Mouse (Mus musculus): Measurements from ENCODE around the gene Chmp5. TPM values are rescaled to one million over a fixed set of nuclear protein-coding genes. Genes with fewer than 3 reads are reported as not detected.

Chmp5 gene
- polyA plus RNA-seq, 1 experiment from 2014 or later = 70.7 TPM

DNA sequence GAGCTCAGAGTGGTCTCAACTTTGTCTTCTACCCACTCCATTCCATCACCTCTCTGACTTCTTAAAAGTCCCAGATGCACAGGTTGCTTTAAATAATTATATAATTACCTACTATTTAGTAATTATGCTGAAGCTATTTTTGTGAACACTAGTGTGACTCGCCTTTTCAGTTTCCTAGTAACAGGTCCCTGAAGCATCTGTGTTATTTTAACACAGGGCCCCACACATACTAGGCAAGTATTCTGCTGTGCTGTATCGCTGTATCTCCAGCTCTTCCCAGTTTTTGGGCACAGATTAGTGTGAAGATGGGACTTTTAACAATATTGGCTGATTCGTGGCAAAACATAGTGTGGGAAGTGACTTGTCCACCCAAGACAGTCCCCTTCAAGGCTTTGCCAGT lies 15.3 kb downstream of the Chmp5 start:
- peaks cover 34% of the 10 kb centered on the region for H3K36me3 ChIP-seq (ENCODE audit: control insufficient read depth, insufficient read depth, low read length)
- no peak overlapping the region for H3K4me3 ChIP-seq (ENCODE audit: low read depth, low read length)
- WGBS = 88% methylated on average over 3 of the region's 3 CpGs
- no peak overlapping the region for H3K4me2 ChIP-seq
- H3K9me3 ChIP-seq (ENCODE audit: control insufficient read depth, low read length) = no peaks in the 10 kb centered on the region
- no peak for ATAC-seq (replicated peaks; ENCODE audit: low FRiP score)
- H3K9ac ChIP-seq (ENCODE audit: low read depth, low read length) = no peak overlapping the region
- no peak for DNase-seq (ENCODE audit: low spot score)
- H3K4me1 ChIP-seq (replicated peaks; ENCODE audit: control insufficient read depth, insufficient read depth, low read length) = no peaks in the 10 kb centered on the region
- no peaks in the 10 kb centered on the region for H3K27me3 ChIP-seq (replicated peaks; ENCODE audit: control insufficient read depth, insufficient read depth, low read length)
- H3K27ac ChIP-seq (ENCODE audit: low read depth, low read length) = no peak overlapping the region

DNA sequence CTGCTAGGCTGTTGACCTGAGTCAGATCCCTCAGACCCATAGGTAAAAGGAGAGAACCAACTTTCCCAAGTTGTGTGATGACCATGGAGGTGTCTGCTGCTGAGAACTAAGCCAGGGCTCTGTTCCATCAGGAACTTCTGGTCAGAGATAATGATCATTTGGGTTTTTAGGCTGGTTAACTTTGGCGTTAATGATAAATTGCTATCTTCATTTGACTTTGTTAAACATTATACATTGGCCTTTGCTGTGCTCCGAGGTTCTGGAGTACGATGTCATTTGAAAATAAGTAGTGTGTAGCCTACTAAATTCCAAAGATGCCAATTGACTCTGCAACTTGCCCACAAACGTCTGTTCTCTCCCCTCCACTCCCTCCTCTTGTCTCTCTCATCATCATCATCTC lies 21.0 kb downstream of the Chmp5 start:
- peak overlapping the region; percentile 98; the same call in 1 of the 2 replicates for H3K4me3 ChIP-seq (ENCODE audit: low read depth, low read length)
- ATAC-seq (replicated peaks; ENCODE audit: low FRiP score) (no peak), DNase-seq (ENCODE audit: low spot score) (no peak)
- H3K4me2 ChIP-seq = no peak overlapping the region
- peaks cover 21% of the 10 kb centered on the region for H3K4me1 ChIP-seq (replicated peaks; ENCODE audit: control insufficient read depth, insufficient read depth, low read length)
- H3K9me3 ChIP-seq (ENCODE audit: control insufficient read depth, low read length) = no peaks in the 10 kb centered on the region
- H3K27me3 ChIP-seq (replicated peaks; ENCODE audit: control insufficient read depth, insufficient read depth, low read length) = no peaks in the 10 kb centered on the region
- no peak overlapping the region for H3K27ac ChIP-seq (ENCODE audit: low read depth, low read length)
- H3K9ac ChIP-seq (ENCODE audit: low read depth, low read length) = no peak overlapping the region
- WGBS = 70% methylated on average over 4 of the region's 4 CpGs
- peaks cover 8% of the 10 kb centered on the region for H3K36me3 ChIP-seq (ENCODE audit: control insufficient read depth, insufficient read depth, low read length)

DNA sequence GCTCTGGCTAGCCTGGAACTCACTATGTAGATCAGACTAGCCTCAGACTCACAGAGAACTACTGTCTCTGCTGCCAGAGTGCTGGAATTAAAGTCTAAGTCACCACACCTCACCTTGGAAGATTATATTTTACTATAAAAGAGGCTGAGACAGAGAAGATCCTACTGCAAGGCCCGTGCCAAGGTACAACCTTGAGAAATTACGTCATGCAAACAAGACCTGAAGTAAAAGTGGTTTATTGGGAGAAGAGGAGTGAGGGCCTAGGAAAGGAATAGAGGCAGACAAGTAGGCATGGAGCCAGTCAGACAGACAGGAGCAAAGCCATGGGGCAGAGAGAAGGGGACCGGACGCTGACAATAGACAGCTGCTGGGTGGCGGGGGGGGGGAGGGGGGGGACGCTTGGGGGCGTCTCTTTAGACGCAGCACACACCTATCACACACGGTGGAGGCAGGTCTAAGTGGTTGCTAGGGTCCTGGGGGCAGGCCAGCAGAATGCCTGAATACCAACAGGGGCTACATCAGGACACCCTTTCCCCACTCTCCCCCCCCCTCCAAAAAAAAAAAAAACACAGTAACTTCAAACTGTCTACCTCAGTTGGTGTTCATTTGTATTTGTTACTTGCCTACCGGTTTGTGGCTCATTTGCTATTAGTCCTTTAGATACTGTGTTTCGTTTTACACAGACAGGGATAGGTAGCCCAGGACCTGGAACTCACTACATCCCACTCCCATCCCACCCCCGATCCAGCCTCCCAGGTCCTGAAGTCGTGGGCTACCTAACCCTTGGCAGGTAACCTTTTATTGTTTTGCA lies 21.8 kb downstream of the Chmp5 start:
- peaks cover 8% of the 10 kb centered on the region for H3K36me3 ChIP-seq (ENCODE audit: control insufficient read depth, insufficient read depth, low read length)
- peaks cover 21% of the 10 kb centered on the region for H3K4me1 ChIP-seq (replicated peaks; ENCODE audit: control insufficient read depth, insufficient read depth, low read length)
- peak overlapping the region; percentile 84 for H3K4me2 ChIP-seq
- H3K27ac ChIP-seq (ENCODE audit: low read depth, low read length) = peak overlapping the region; percentile 96
- 12% methylated on average over 10 of the region's 13 CpGs for WGBS
- peak; percentile 14; the same call in 1 of the 2 replicates for ATAC-seq (replicated peaks; ENCODE audit: low FRiP score)
- H3K9ac ChIP-seq (ENCODE audit: low read depth, low read length) = peak overlapping the region; percentile 81
- no peaks in the 10 kb centered on the region for H3K9me3 ChIP-seq (ENCODE audit: control insufficient read depth, low read length)
- DNase-seq (ENCODE audit: low spot score) = no peak
- H3K4me3 ChIP-seq (ENCODE audit: low read depth, low read length) = peak overlapping the region; percentile 98
- no peaks in the 10 kb centered on the region for H3K27me3 ChIP-seq (replicated peaks; ENCODE audit: control insufficient read depth, insufficient read depth, low read length)

DNA sequence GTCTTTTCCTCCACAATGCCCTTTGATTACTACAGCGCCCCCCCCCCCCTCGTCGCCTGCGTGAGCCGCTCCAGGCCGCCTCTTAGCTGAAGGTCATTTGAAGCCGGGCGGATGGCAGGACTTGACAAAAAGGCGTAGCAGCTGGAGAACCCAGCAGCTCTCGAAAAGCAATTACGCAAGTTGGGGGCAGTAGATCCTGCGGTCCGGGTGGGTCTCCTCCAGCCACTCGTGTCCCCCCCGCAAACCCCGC lies 22.3 kb downstream of the Chmp5 start:
- under 1% methylated on average over 15 of the region's 16 CpGs for WGBS
- peak; percentile 49 for ATAC-seq (replicated peaks; ENCODE audit: low FRiP score)
- H3K27ac ChIP-seq (ENCODE audit: low read depth, low read length) = peak overlapping the region; percentile 96

DNA sequence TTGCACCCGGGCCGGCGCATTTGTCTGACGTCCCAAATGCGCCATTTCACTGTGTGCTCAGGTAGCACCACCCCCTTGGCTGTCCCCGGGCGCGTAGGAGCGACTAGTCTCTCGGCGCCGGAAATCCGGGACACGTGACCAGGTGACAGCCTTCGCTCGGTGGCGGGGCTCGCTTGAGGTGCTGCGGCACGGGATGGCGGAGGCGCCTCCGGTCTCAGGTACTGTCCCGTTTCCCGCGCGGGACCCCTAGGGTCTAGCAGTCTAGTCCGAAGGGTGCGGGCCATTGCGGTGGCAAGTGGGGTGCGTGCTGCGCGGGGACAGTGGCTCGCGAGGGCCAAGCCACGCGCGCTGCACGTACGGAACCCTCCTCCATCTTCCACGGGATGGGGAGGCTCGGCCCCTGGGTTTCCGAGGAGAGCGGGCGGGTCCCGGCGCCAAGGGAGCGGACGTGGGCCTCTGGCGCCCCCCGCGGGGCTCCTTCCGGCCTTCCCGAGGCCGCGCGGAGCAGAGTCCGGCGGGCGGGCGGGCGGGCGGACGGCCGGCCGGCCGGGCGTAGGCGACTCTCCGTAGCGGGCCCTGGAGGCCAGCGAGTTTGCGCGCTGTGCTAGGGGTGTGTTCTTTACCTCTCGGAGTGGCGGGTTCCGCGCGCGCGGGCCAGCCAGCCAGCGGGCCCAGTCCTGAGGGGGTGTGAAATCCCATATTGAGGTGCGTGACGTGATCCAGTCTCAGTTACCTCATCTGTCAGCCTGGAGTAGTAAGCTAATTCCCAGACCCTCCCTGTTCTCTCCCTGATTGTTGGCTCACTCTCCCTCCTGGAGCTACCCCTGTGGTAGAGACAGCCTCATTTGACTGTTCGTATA lies 22.9 kb downstream of the Chmp5 start, which contains the start of gene Nfx1:
TSS of gene Nfx1 (plus strand) at position 65 of the 860 bp plus-strand sequence.
- Histone ChIP-seq H3K4me2 (peak within 1 kb of the TSS; percentile 84), H3K27ac (ENCODE audit: low read depth, low read length) (peak within 1 kb of the TSS; percentile 96), H3K4me1 (replicated peaks; ENCODE audit: control insufficient read depth, insufficient read depth, low read length) (peaks cover 21% of the 10 kb centered on the region), H3K36me3 (ENCODE audit: control insufficient read depth, insufficient read depth, low read length) (peaks cover 3% of the 10 kb centered on the region), H3K9me3 (ENCODE audit: control insufficient read depth, low read length) (no peaks in the 10 kb centered on the region), H3K27me3 (replicated peaks; ENCODE audit: control insufficient read depth, insufficient read depth, low read length) (no peaks in the 10 kb centered on the region), H3K4me3 (ENCODE audit: low read depth, low read length) (peak within 1 kb of the TSS; percentile 98), H3K9ac (ENCODE audit: low read depth, low read length) (peak within 1 kb of the TSS; percentile 81)
- WGBS = 1% methylated on average over 85 of the region's 85 CpGs
- ATAC-seq (replicated peaks; ENCODE audit: low FRiP score) (peak; percentile 92), DNase-seq (ENCODE audit: low spot score) (peak; percentile 95)

More for the DNA sequence above, 22.3 kb downstream of the Chmp5 start:
- H3K9ac ChIP-seq (ENCODE audit: low read depth, low read length) = peak overlapping the region; percentile 81
- peaks cover 8% of the 10 kb centered on the region for H3K36me3 ChIP-seq (ENCODE audit: control insufficient read depth, insufficient read depth, low read length)
- H3K4me3 ChIP-seq (ENCODE audit: low read depth, low read length) = peak overlapping the region; percentile 98
- no peaks in the 10 kb centered on the region for H3K27me3 ChIP-seq (replicated peaks; ENCODE audit: control insufficient read depth, insufficient read depth, low read length)
- H3K4me1 ChIP-seq (replicated peaks; ENCODE audit: control insufficient read depth, insufficient read depth, low read length) = peaks cover 21% of the 10 kb centered on the region
- no peak for DNase-seq (ENCODE audit: low spot score)
- H3K9me3 ChIP-seq (ENCODE audit: control insufficient read depth, low read length) = no peaks in the 10 kb centered on the region
- peak overlapping the region; percentile 84 for H3K4me2 ChIP-seq

DNA sequence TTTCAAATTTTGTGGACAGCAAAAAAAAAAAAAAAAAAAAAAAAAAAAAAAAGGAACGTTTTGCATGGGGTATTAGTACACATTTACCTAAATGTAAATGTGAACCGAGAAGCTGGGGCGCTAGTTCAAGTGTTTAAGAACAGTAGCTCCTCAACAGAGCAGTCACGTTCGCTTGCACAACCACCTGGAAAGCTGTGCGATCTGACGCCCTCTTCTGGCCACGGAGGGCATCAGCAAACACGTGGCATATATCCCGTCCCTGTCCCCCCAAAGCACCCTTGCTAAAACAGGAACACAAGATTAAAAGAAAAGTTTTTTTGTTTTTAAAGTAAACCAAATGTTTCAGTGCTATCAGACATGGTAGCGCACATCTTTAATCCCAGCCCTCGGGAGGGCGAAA lies 23.5 kb downstream of the Chmp5 start:
- Histone ChIP-seq H3K9me3 (ENCODE audit: control insufficient read depth, low read length) (no peaks in the 10 kb centered on the region), H3K4me1 (replicated peaks; ENCODE audit: control insufficient read depth, insufficient read depth, low read length) (peaks cover 21% of the 10 kb centered on the region), H3K4me2 (peak overlapping the region; percentile 84), H3K27me3 (replicated peaks; ENCODE audit: control insufficient read depth, insufficient read depth, low read length) (no peaks in the 10 kb centered on the region), H3K27ac (ENCODE audit: low read depth, low read length) (peak overlapping the region; percentile 96), H3K36me3 (ENCODE audit: control insufficient read depth, insufficient read depth, low read length) (peaks cover 3% of the 10 kb centered on the region), H3K4me3 (ENCODE audit: low read depth, low read length) (peak overlapping the region; percentile 98), H3K9ac (ENCODE audit: low read depth, low read length) (peak overlapping the region; percentile 81)
- DNase-seq (ENCODE audit: low spot score) (peak; percentile 64), ATAC-seq (replicated peaks; ENCODE audit: low FRiP score) (no peak)
- WGBS = 19% methylated on average over 13 of the region's 13 CpGs

DNA sequence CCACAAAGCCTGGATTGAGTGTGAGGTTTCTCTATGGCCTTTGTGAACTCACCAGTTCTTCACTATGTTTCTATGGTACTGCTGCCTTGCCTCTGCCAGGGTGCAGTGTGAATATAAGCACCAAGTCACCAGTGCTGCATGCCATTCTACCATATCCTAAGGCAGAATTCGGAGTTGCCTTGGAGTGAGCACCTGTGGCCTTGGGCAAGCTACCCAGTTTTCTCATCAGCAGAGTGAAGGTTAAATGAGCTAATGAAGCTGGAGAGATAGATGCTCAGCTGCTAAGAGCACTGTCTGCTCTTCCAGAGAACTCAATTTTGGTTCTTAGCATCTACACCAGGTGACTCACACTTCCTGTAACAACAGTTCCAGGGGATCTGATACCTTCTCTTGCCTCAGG lies 25.8 kb downstream of the Chmp5 start:
- Histone ChIP-seq H3K27me3 (replicated peaks; ENCODE audit: control insufficient read depth, insufficient read depth, low read length) (no peaks in the 10 kb centered on the region), H3K27ac (ENCODE audit: low read depth, low read length) (no peak overlapping the region), H3K4me2 (no peak overlapping the region), H3K9me3 (ENCODE audit: control insufficient read depth, low read length) (no peaks in the 10 kb centered on the region), H3K36me3 (ENCODE audit: control insufficient read depth, insufficient read depth, low read length) (peaks cover 9% of the 10 kb centered on the region), H3K4me1 (replicated peaks; ENCODE audit: control insufficient read depth, insufficient read depth, low read length) (peaks cover 21% of the 10 kb centered on the region), H3K4me3 (ENCODE audit: low read depth, low read length) (no peak overlapping the region), H3K9ac (ENCODE audit: low read depth, low read length) (no peak overlapping the region)
- no peak for ATAC-seq (replicated peaks; ENCODE audit: low FRiP score)
- DNase-seq (ENCODE audit: low spot score) = no peak
- 91% methylated on average over 1 of the region's 1 CpGs for WGBS

DNA sequence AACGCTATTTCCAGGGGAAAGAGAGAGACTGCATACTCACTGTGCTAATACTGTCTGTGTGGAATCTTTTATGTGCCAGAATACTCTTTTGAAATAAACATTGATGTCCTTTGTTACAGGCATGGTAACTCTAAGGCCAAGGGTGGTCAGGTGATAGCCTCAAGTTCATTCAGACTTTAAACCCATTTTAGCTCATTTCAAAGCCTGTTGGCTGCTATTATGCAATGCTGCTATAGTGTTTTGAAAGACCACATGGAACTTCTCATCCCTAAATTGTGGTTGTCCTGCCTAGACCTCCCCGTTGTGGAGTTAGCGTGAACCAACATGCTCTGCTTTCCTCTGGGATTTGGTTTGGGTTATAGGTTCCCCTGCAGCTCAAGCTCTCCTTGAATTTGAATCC lies 27.5 kb downstream of the Chmp5 start:
- H3K9me3 ChIP-seq (ENCODE audit: control insufficient read depth, low read length) = no peaks in the 10 kb centered on the region
- peaks cover 19% of the 10 kb centered on the region for H3K36me3 ChIP-seq (ENCODE audit: control insufficient read depth, insufficient read depth, low read length)
- no peak for ATAC-seq (replicated peaks; ENCODE audit: low FRiP score)
- H3K27ac ChIP-seq (ENCODE audit: low read depth, low read length) = no peak overlapping the region
- no peak overlapping the region for H3K4me3 ChIP-seq (ENCODE audit: low read depth, low read length)
- no peaks in the 10 kb centered on the region for H3K27me3 ChIP-seq (replicated peaks; ENCODE audit: control insufficient read depth, insufficient read depth, low read length)
- 91% methylated on average over 3 of the region's 3 CpGs for WGBS
- no peak overlapping the region for H3K9ac ChIP-seq (ENCODE audit: low read depth, low read length)
- no peak overlapping the region for H3K4me2 ChIP-seq
- no peak for DNase-seq (ENCODE audit: low spot score)
- peaks cover 16% of the 10 kb centered on the region for H3K4me1 ChIP-seq (replicated peaks; ENCODE audit: control insufficient read depth, insufficient read depth, low read length)

All from liver, embryonic 11.5 days (tissue).